ENCODE assay signal across 9 mouse cellular contexts in the genomic region with DNA sequence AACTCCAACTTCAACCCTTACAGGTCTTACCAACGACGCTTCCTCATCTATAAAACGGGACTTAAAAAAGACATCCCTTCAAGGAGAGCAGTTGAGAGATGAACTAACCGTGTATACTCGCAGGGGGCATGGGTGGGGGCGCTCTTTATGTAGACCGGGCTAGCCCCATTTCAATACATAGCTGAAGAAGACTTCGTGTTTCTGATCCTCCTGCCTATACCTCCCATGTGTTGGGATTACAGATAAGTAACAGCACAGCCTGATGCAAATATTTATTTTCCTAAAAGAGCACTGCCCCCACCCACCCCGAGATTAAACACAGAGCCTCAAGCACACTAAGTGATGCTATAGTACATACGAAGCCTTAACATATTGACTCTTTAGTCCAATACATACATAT. TPM values are rescaled to one million over a fixed set of nuclear protein-coding genes. Genes with fewer than 3 reads are reported as not detected.
DNase-seq lines count a peak whose midpoint lies in the region; ATAC-seq and TF ChIP-seq lines count a peak whose summit lies in the region.
"Had no signal": no experiment of that assay in that cellular context is flagged by ENCODE, and none has a peak within 500 bp of the region (broad histone marks: within the 10 kb centered on the region; RNA-seq: fewer than 3 reads in every experiment).

No protein-coding gene starts in this region.

- peaks cover 7% of the 10 kb centered on the region for H3K4me1 ChIP-seq in lung, embryonic 14.5 days (ENCODE audit: insufficient read depth)
- peaks cover 3% of the 10 kb centered on the region; the same call in 1 of the 2 replicates for H3K4me1 ChIP-seq in intestine, postnatal 0 days (replicated peaks; ENCODE audit: control insufficient read depth, insufficient read depth, low read length)
- peaks cover 6% of the 10 kb centered on the region; the same call in 1 of the 2 replicates for H3K4me1 ChIP-seq in stomach, embryonic 14.5 days (ENCODE audit: control insufficient read depth, insufficient read depth, low read length)

- H3K4me2 ChIP-seq in lung, embryonic 14.5 days, result peak overlapping the region; percentile 97
- H3K4me2 ChIP-seq in intestine, postnatal 0 days (replicated peaks; ENCODE audit: low read depth), result peak overlapping the region; percentile 95
- H3K4me2 ChIP-seq in stomach, embryonic 14.5 days (replicated peaks; ENCODE audit: low read depth, low read length), result peak overlapping the region; percentile 90

- no peaks in the 10 kb centered on the region for H3K9me3 ChIP-seq in lung, embryonic 14.5 days (ENCODE audit: low read depth, low read length)
- no peaks in the 10 kb centered on the region for H3K9me3 ChIP-seq in intestine, postnatal 0 days (ENCODE audit: control insufficient read depth)
- no peaks in the 10 kb centered on the region for H3K9me3 ChIP-seq in stomach, embryonic 14.5 days (ENCODE audit: control insufficient read depth, low read depth, low read length)

- 0 out of 2 replicates have a peak, but pooled peaks cover 4% of the 10 kb centered on the region for H3K36me3 ChIP-seq in lung, embryonic 14.5 days (ENCODE audit: insufficient read depth)
- no peaks in the 10 kb centered on the region; the same call in 1 of the 2 replicates for H3K36me3 ChIP-seq in intestine, postnatal 0 days (ENCODE audit: control insufficient read depth, insufficient read depth)
- no peaks in the 10 kb centered on the region for H3K36me3 ChIP-seq in stomach, embryonic 14.5 days (ENCODE audit: control insufficient read depth, insufficient read depth, low read length)

- no peaks in the 10 kb centered on the region for H3K27me3 ChIP-seq in lung, embryonic 14.5 days (ENCODE audit: insufficient read depth, low read length)
- H3K27me3 ChIP-seq in intestine, postnatal 0 days (replicated peaks; ENCODE audit: control insufficient read depth, insufficient read depth, low read length), result no peaks in the 10 kb centered on the region
- no peaks in the 10 kb centered on the region for H3K27me3 ChIP-seq in stomach, embryonic 14.5 days (ENCODE audit: control insufficient read depth, insufficient read depth, low read length)

- H3K27ac ChIP-seq in gastrocnemius, adult 2 months, result peak overlapping the region; percentile 81; the same call in 1 of the 2 replicates
- H3K27ac ChIP-seq in lung, embryonic 14.5 days (ENCODE audit: low read depth), result no peak overlapping the region
- H3K27ac ChIP-seq in intestine, postnatal 0 days (ENCODE audit: low read depth, low read length), result no peak overlapping the region
- no peak overlapping the region for H3K27ac ChIP-seq in stomach, embryonic 14.5 days (ENCODE audit: low read length)

- intact Hi-C loops in gastrocnemius, adult 2 months (cut with DNase I), result loop anchor here (10.0 kb wide), 1 partner anchor 170 kb away; a partner anchor contains a TSS
- intact Hi-C loops in left cerebral cortex, postnatal 4 days (cut with DNase I), result no loop called here

- DNase-seq in gastrocnemius, adult 2 months, result no peak
- no peak for DNase-seq in gastrocnemius, postnatal 4 days (ENCODE audit: low spot score in 2 of 2)
- no peak for DNase-seq in lung, embryonic 14.5 days
- no peak for DNase-seq in lung, postnatal 4 days
- no peak for DNase-seq in T-cell, adult 2 months (ENCODE audit: low spot score)
- no peak for DNase-seq in left cerebral cortex, postnatal 4 days
- DNase-seq: lung, adult 2 months had no signal

- H3K9ac ChIP-seq in lung, embryonic 14.5 days, result no peak overlapping the region
- H3K9ac ChIP-seq in intestine, postnatal 0 days (ENCODE audit: low read depth, low read length), result 0 out of 2 replicates have a peak overlapping the region, but pooled peaks have one; percentile 77
- no peak overlapping the region for H3K9ac ChIP-seq in stomach, embryonic 14.5 days (replicated peaks; ENCODE audit: low read depth, low read length)

- H3K4me3 ChIP-seq in gastrocnemius, adult 2 months, result peak overlapping the region; percentile 72
- peak overlapping the region; percentile 55; the same call in 1 of the 2 replicates for H3K4me3 ChIP-seq in lung, embryonic 14.5 days (ENCODE audit: low read depth, low read length)
- H3K4me3 ChIP-seq in intestine, postnatal 0 days (ENCODE audit: low read depth, low read length), result peak overlapping the region; percentile 77
- peak overlapping the region; percentile 63; the same call in 1 of the 2 replicates for H3K4me3 ChIP-seq in stomach, embryonic 14.5 days (ENCODE audit: low read depth, low read length)

- ATAC-seq in lung, embryonic 14.5 days (ENCODE audit: insufficient read depth), result no peak
- no peak for ATAC-seq in intestine, postnatal 0 days
- ATAC-seq in stomach, embryonic 14.5 days (ENCODE audit: insufficient number of reproducible peaks, insufficient read depth, low FRiP score, low read depth), result no peak

- TF ChIP-seq CTCF in gastrocnemius, adult 2 months (IDR thresholded peaks at IDR 0.05), result no peak
- no peak for TF ChIP-seq CTCF in lung, embryonic 14.5 days (IDR thresholded peaks at IDR 0.05; ENCODE audit: low read depth)
- no peak for TF ChIP-seq CTCF in intestine, postnatal 0 days (IDR thresholded peaks at IDR 0.05; ENCODE audit: low read depth)

- WGBS in lung, embryonic 14.5 days, result 46% methylated on average over 10 of the region's 10 CpGs
- 37% methylated on average over 10 of the region's 10 CpGs for WGBS in intestine, postnatal 0 days
- WGBS in stomach, embryonic 14.5 days, result 45% methylated on average over 10 of the region's 10 CpGs

RNA-seq across cellular contexts. Expression of a gene that starts 0.9 kb away (rescaled TPM):
- total RNA-seq in gastrocnemius, adult 2 months (2021), result 1 to 10 TPM; 2.0 to 2.4 TPM
- total RNA-seq in gastrocnemius, postnatal 4 days (2021), result 10 to 100 TPM in 1 of 2 experiments, 1 to 10 TPM in 1; 8.2 to 10.3 TPM
- 9.7 and 10.2 TPM in 2 replicates for polyA plus RNA-seq in lung, embryonic 14.5 days (2014; fragmentation: Nextera tagmentation; extraction: Ambion mirVana)
- polyA plus RNA-seq in intestine, postnatal 0 days (2015; fragmentation: Nextera tagmentation; extraction: Ambion mirVana), result 11.8 and 13.4 TPM in 2 replicates
- 8.0 and 10.1 TPM in 2 replicates for polyA plus RNA-seq in stomach, embryonic 14.5 days (2014; fragmentation: Nextera tagmentation; extraction: Ambion mirVana)
- total RNA-seq in left cerebral cortex, postnatal 4 days (2021), result 10 to 100 TPM; 28.8 to 31.5 TPM

RNA-seq across cellular contexts. Expression of a gene that starts 15.6 kb away (rescaled TPM):
- 10 to 100 TPM; 12.5 to 15.5 TPM for total RNA-seq in gastrocnemius, adult 2 months (2021)
- 10 to 100 TPM; 56.9 to 57.6 TPM for total RNA-seq in gastrocnemius, postnatal 4 days (2021)
- 68.6 and 78.0 TPM in 2 replicates for polyA plus RNA-seq in lung, embryonic 14.5 days (2014; fragmentation: Nextera tagmentation; extraction: Ambion mirVana)
- polyA plus RNA-seq in intestine, postnatal 0 days (2015; fragmentation: Nextera tagmentation; extraction: Ambion mirVana), result 12.6 and 12.9 TPM in 2 replicates
- polyA plus RNA-seq in stomach, embryonic 14.5 days (2014; fragmentation: Nextera tagmentation; extraction: Ambion mirVana), result 42.0 and 44.6 TPM in 2 replicates
- 10 to 100 TPM in 1 of 2 experiments, 1 to 10 TPM in 1; 9.4 to 10.2 TPM for total RNA-seq in left cerebral cortex, postnatal 4 days (2021)

RNA-seq across cellular contexts. Expression of a gene that starts 20.1 kb away (rescaled TPM):
- total RNA-seq in gastrocnemius, adult 2 months (2021), result 1 to 10 TPM; 2.1 to 3.1 TPM
- total RNA-seq in gastrocnemius, postnatal 4 days (2021), result 10 to 100 TPM; 31.2 to 31.9 TPM
- polyA plus RNA-seq in lung, embryonic 14.5 days (2014; fragmentation: Nextera tagmentation; extraction: Ambion mirVana), result 87.1 and 89.3 TPM in 2 replicates
- polyA plus RNA-seq in intestine, postnatal 0 days (2015; fragmentation: Nextera tagmentation; extraction: Ambion mirVana), result 23.8 and 24.8 TPM in 2 replicates
- polyA plus RNA-seq in stomach, embryonic 14.5 days (2014; fragmentation: Nextera tagmentation; extraction: Ambion mirVana), result 75.3 and 76.2 TPM in 2 replicates
- 1 to 10 TPM; 7.1 to 8.0 TPM for total RNA-seq in left cerebral cortex, postnatal 4 days (2021)

RNA-seq across cellular contexts. Expression of a gene that starts 26.8 kb away (rescaled TPM):
- total RNA-seq in gastrocnemius, adult 2 months (2021), result 10 to 100 TPM; 38.7 to 46.2 TPM
- 100 to 1,000 TPM; 113 to 138 TPM for total RNA-seq in gastrocnemius, postnatal 4 days (2021)
- 137 and 141 TPM in 2 replicates for polyA plus RNA-seq in lung, embryonic 14.5 days (2014; fragmentation: Nextera tagmentation; extraction: Ambion mirVana)
- polyA plus RNA-seq in intestine, postnatal 0 days (2015; fragmentation: Nextera tagmentation; extraction: Ambion mirVana), result 31.3 and 32.2 TPM in 2 replicates
- 111 and 120 TPM in 2 replicates for polyA plus RNA-seq in stomach, embryonic 14.5 days (2014; fragmentation: Nextera tagmentation; extraction: Ambion mirVana)
- 100 to 1,000 TPM; 214 to 236 TPM for total RNA-seq in left cerebral cortex, postnatal 4 days (2021)

RNA-seq across cellular contexts. Expression of a gene that starts 39.9 kb away (rescaled TPM):
- 10 to 100 TPM; 14.2 to 15.1 TPM for total RNA-seq in gastrocnemius, adult 2 months (2021)
- 10 to 100 TPM; 47.7 to 51.2 TPM for total RNA-seq in gastrocnemius, postnatal 4 days (2021)
- polyA plus RNA-seq in lung, embryonic 14.5 days (2014; fragmentation: Nextera tagmentation; extraction: Ambion mirVana), result 4.4 and 4.6 TPM in 2 replicates
- polyA plus RNA-seq in intestine, postnatal 0 days (2015; fragmentation: Nextera tagmentation; extraction: Ambion mirVana), result 10.4 and 11.0 TPM in 2 replicates
- 8.1 and 8.5 TPM in 2 replicates for polyA plus RNA-seq in stomach, embryonic 14.5 days (2014; fragmentation: Nextera tagmentation; extraction: Ambion mirVana)
- 10 to 100 TPM; 17.3 to 21.8 TPM for total RNA-seq in left cerebral cortex, postnatal 4 days (2021)
